In the genomic region with DNA sequence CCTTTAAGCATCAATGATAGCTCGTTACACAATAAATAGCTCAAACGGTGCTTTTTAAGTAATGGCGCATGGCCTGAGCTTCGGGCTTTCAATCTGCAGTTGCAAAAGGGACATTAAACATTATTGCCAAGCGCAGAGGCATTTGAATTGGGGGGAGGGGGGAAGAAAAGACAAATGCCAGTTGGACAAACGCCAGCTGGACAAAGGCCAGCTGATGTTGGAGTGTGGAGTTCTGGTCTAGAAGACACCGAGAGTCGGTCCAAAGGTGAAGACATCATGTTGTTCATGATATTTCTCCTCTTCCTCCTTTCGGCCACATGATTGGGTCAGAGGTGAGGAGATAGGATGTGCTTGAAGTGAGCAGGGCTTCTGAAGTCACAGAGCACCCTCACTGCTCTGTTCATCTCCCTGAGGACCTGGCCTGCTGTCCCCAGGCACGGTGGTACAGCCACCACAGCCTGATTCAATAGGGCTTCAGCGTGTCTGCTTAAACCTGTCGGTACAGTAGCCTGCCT, we compare ENCODE assay signal across 9 mouse cellular contexts.
DNase-seq lines count a peak whose midpoint lies in the region; ATAC-seq and TF ChIP-seq lines count a peak whose summit lies in the region.
"Had no signal": no experiment of that assay in that cellular context is flagged by ENCODE, and none has a peak within 500 bp of the region (broad histone marks: within the 10 kb centered on the region; RNA-seq: fewer than 3 reads in every experiment).

No protein-coding gene starts in this region.

- no peak for TF ChIP-seq CTCF in cerebellum, adult 2 months (IDR thresholded peaks at IDR 0.05; ENCODE audit: borderline replicate concordance, insufficient read depth, low read depth, low read length)

- peak in 1 of 2 experiments; percentile 62 for DNase-seq in cerebellum, adult 2 months
- no peak for DNase-seq in cerebellum, adult 11 months
- DNase-seq in ovary, postnatal 14 days (ENCODE audit: low spot score): peak; percentile 35
- no peak for DNase-seq in ovary, postnatal 10 days (ENCODE audit: low spot score)
- peak; percentile 36 for DNase-seq in skeletal muscle tissue, adult 2 months (ENCODE audit: low read depth, low spot score)
- no peak for DNase-seq in T-cell, adult 2 months (ENCODE audit: low spot score)
- no peak for DNase-seq in thymus, postnatal 36 days

- peak overlapping the region; percentile 25 for H3K4me2 ChIP-seq in kidney, embryonic 15.5 days
- H3K4me2 ChIP-seq: liver, embryonic 15.5 days had no signal

- peak; percentile 60; the same call in 1 of the 2 replicates for ATAC-seq in kidney, embryonic 15.5 days (replicated peaks; ENCODE audit: low FRiP score)

- H3K27me3 ChIP-seq in cerebellum, adult 2 months (ENCODE audit: control insufficient read depth, insufficient read depth, low read length): no peaks in the 10 kb centered on the region
- no peaks in the 10 kb centered on the region for H3K27me3 ChIP-seq in kidney, embryonic 15.5 days
- H3K27me3 ChIP-seq: liver, embryonic 15.5 days had no signal

- H3K27ac ChIP-seq in cerebellum, adult 2 months (ENCODE audit: insufficient read depth, low read length): peak overlapping the region; percentile 39
- H3K27ac ChIP-seq in kidney, embryonic 15.5 days: peak overlapping the region; percentile 72
- H3K27ac ChIP-seq: liver, embryonic 15.5 days had no signal

- WGBS in cerebellum, adult 2 months: 12% methylated on average over 12 of the region's 12 CpGs
- 14% methylated on average over 12 of the region's 12 CpGs for WGBS in kidney, embryonic 15.5 days

- peaks cover 48% of the 10 kb centered on the region for H3K4me1 ChIP-seq in cerebellum, adult 2 months (ENCODE audit: control insufficient read depth, insufficient read depth, low read length)
- H3K4me1 ChIP-seq in kidney, embryonic 15.5 days: peaks cover 28% of the 10 kb centered on the region
- H3K4me1 ChIP-seq: liver, embryonic 15.5 days had no signal

- H3K9me3 ChIP-seq in kidney, embryonic 15.5 days (replicated peaks): no peaks in the 10 kb centered on the region
- H3K9me3 ChIP-seq: liver, embryonic 15.5 days had no signal

- no peaks in the 10 kb centered on the region for H3K36me3 ChIP-seq in kidney, embryonic 15.5 days
- H3K36me3 ChIP-seq: liver, embryonic 15.5 days had no signal

- H3K9ac ChIP-seq in kidney, embryonic 15.5 days: no peak overlapping the region
- H3K9ac ChIP-seq: liver, embryonic 15.5 days had no signal

- no peak for TF ChIP-seq POLR2A in cerebellum, adult 2 months (IDR thresholded peaks at IDR 0.05; ENCODE audit: borderline replicate concordance, insufficient read depth, low read length)

- H3K4me3 ChIP-seq in cerebellum, adult 2 months (replicated peaks; ENCODE audit: insufficient read depth, low read depth, low read length): no peak overlapping the region
- no peak overlapping the region for H3K4me3 ChIP-seq in kidney, embryonic 15.5 days (replicated peaks)
- H3K4me3 ChIP-seq: liver, embryonic 15.5 days had no signal

Comparison
In these comparisons a context has a peak if more than half of its experiments do, and no peak if none do; other contexts are left out.
1. DNase-seq: peak in ovary, postnatal 14 days (single experiment) and skeletal muscle tissue, adult 2 months (single experiment); none in cerebellum, adult 11 months (single experiment), ovary, postnatal 10 days (single experiment), T-cell, adult 2 months (single experiment) and thymus, postnatal 36 days (0 of 2).